Mouse (Mus musculus): ENCODE data around the gene Tomm22.
"Not testable (repeated sequence)": the region's sequence is repeated elsewhere in the genome, so short reads cannot be mapped to it uniquely, and the experiment has no call there.

The Tomm22 gene

GRCm38 (mm10) chr15:79670249-79670971 is at the start of gene Tomm22:
Tomm22 (plus strand) TSS chr15:79670861.
- DNase-seq (ENCODE audit: low read depth, low spot score) = peak; percentile 79

- no peak for DNase-seq (ENCODE audit: low read depth, low spot score)
Measured at GRCm38 (mm10) chr15:79630471-79630870, 40.2 kb upstream of the Tomm22 start.

- DNase-seq (ENCODE audit: low read depth, low spot score) = no peak
Measured at GRCm38 (mm10) chr15:79641135-79641817, 29.4 kb upstream of the Tomm22 start.

DNA sequence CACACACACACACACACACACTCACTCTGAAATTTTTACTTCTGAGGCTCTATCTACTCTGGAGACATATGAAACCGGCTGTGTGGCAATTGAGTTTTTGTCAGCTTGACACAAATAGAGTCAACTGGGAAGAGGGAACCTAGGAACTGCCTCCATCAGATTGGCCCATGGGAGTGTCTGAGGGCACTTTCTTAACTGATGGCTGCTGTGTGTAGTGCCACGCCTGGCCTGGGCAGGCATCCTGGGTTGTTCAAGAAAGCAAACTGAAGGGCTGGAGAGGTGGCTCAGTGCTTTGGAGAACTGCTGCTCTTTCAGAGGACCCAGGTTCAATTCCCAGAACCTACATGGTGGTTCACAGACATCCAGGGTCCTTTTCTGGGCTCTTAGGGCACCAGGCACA is 25.2 kb upstream of the Tomm22 start:
- DNase-seq (ENCODE audit: low read depth, low spot score) = no peak

GRCm38 (mm10) chr15:79648130-79648529 is 22.5 kb upstream of the Tomm22 start:
- no peak for DNase-seq (ENCODE audit: low read depth, low spot score)

DNA sequence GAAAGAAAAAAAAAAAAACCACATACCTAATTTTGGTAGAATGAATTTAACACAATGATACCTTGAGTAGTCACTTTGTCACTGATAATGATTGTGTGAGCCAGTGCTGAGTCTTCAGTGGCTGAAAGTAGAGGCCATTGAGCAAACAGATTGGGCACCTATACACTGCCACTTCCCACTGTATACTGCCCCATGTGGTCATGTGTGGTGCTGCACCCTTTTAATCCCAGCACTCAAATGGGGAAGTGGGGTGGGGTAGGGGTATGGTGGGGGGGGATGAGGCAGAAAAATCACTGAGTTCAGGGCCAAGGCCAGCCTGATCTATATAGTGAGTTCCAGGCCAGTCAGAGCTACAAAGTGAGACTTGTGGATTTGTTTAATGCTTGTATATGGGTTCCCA is 20.1 kb upstream of the Tomm22 start:
- DNase-seq (ENCODE audit: low read depth, low spot score) = no peak

- no peak for DNase-seq (ENCODE audit: low read depth, low spot score)
Measured at GRCm38 (mm10) chr15:79651481-79651880, 19.2 kb upstream of the Tomm22 start.

DNA sequence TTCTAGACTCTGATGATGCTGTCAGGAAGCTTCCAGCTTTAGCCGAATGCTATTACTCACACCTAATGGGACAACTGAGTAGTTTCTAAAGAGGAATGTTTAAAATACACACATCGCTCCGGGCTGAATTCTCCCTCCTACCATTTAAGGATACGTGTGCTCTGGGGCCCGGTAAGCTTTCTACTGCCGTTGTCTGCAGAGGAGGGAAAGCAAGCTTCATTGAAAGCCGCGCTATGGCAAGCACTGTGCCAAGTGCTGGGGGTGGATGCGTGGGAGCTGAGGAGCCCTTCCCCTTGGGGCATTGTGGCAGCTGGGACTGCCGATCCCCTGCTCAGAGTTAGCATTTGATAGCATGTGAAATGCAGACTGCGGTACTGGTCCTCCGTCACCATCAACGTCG is 14.2 kb upstream of the Tomm22 start:
- DNase-seq (ENCODE audit: low read depth, low spot score) = no peak

- DNase-seq (ENCODE audit: low read depth, low spot score) = peak; percentile 80
Measured at GRCm38 (mm10) chr15:79657837-79658530, 12.7 kb upstream of the Tomm22 start.

DNA sequence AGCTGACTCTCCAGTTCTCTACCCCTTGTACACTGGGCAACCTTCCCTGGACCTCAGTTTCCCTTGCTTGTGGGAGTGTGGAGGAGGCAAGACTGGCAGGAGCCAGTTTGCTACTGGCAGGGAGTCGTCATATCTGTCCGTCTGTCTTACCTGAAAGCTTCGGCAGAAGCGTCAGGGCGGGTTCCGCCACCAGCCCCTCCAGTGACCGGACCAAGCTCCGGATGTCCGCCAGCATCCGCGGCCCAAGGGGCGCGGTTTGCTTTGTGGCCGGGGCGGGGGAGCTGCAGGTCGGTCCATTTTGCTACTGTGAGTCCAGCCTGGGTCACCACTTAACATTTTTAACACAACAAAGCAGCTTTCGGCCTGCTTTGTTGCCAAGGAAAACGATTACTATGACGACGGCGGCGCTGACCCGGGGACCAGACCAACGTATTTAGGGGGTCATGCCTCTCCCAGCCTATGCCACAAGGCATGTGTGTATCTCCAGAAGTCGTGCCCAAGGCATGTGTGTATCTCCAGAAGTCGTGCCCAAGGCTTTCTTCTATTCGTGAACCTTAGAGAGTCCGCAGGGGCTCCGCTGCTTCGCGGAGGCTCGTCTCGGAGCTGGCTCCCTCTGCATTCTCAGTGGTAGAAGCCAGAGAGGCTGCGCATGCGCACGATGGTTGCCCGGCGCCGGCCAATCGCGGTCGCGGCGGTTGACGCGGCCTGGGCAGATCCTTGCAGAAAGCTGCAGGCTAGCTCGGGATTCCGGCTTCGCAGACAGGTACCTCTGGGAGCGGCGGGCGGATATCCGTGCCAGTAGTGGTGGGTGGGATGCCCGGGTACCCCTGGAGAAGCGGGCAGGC is 11.9 kb upstream of the Tomm22 start, which contains the start of the genes Fam227a and Cby1:
TSS of gene Fam227a (minus strand) at position 426 of the 845 bp plus-strand sequence.
TSS of gene Cby1 (plus strand) at position 669 of the 845 bp plus-strand sequence.
- peak; percentile 92 for DNase-seq (ENCODE audit: low read depth, low spot score)

- no peak for DNase-seq (ENCODE audit: low read depth, low spot score)
Measured at GRCm38 (mm10) chr15:79661852-79662251, 8.8 kb upstream of the Tomm22 start.

- DNase-seq (ENCODE audit: low read depth, low spot score) = no peak
Measured at GRCm38 (mm10) chr15:79664666-79665065, 6.0 kb upstream of the Tomm22 start.

DNA sequence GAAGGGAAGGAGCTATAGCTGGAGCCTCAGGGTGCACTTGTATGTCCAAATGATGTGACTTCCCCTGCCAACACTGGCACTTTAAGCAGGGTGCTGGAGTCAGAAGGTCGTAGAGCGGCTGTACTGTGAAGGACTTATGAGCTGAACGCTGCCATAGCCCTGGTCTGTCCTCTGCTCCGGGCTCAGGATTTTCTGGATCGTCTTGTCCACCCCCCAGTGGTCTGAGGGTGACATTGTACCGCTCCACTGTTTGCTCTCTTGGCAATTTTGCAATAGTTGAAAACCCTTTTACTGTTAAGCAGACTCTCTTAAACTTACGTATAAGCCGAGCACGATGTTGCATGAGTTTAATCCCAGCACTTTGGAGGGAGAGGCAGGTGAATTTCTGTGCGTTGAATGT is 1.5 kb upstream of the Tomm22 start:
- DNase-seq (ENCODE audit: low read depth, low spot score) = no peak

- no peak for DNase-seq (ENCODE audit: low read depth, low spot score)
Measured at GRCm38 (mm10) chr15:79670972-79671299, 275 bp downstream of the Tomm22 start.

DNA sequence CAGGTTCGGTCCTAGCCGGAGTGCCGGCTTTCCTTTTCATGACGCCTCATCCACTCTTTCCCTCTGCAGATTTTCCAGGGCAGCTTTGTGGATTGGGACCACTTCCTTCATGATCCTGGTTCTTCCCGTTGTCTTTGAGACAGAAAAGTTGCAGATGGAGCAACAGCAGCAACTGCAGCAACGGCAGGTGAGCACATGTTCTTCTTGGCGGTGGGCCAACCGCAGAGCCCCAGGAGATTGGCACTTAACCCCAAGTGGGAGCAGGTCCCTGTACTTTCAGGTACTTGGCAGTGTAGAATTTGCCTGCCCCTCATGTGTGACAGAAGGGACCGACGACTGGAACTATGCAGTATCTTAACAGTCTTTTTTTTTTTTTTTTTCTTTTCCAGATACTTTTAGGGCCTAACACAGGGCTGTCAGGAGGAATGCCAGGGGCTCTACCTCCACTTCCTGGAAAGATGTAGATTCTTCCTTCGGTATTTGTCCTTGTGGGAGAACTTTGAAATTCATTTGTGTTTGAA is 1.2 kb downstream of the Tomm22 start:
- DNase-seq (ENCODE audit: low read depth, low spot score) = not testable (repeated sequence)

DNA sequence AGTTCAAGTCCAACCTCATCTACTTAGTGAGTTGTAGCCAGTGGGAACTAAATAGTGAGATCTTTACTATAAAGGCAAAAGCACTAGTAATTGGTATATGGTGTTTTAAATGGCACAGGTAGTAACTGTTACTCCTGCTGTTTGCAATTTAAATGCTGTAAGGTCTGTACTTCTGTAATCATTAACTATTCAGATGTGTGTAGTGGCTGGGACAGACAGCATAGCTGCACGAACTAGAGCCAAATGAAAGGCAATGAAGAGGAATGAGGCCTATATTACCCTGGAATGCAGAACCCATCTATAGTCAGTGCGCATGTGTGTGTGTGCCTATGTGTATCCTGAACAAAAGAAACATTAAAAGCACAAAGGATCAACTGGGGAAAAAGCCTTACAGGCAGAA is 7.3 kb downstream of the Tomm22 start:
- no peak for DNase-seq (ENCODE audit: low read depth, low spot score)

GRCm38 (mm10) chr15:79681973-79682372 is 11.3 kb downstream of the Tomm22 start:
- no peak for DNase-seq (ENCODE audit: low read depth, low spot score)

- DNase-seq (ENCODE audit: low read depth, low spot score) = no peak
Measured at GRCm38 (mm10) chr15:79683146-79683545, 12.5 kb downstream of the Tomm22 start.

DNA sequence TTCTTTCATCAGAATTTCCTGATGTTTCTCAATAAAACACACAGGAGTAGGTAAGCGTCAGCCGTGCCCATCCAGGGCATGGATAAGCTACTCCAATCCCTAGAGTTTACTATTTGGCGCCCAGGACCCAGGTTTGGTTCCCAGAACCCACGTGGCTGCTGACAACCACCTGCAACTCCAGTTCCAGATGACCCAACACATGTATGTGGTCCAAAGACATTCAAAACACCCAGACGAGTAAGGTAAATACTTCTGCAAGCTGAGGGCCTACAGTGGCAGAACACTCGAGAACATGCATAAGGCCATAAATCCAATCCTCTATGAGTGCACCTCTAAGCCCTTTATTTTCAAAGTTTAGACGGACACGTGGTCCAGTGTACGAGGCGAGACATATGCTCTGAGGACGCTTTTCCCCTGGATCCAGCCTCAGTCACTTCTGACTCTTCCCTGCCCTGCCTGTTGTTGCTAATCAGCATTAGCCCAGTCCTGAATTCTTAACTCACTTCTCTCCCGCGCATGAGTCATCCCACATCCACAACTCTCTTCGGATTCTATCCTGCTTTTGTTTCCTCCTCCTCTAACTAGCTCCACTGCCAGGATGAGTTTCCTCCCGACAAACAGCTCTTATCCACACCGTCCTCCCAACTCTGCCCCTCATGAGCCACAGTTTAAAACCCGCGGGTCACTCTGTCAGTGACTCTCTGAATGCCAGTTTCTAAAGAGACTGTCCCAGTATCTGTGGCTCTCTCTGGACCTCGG is 13.2 kb downstream of the Tomm22 start:
- DNase-seq (ENCODE audit: low read depth, low spot score) = no peak

- no peak for DNase-seq (ENCODE audit: low read depth, low spot score)
Measured at GRCm38 (mm10) chr15:79684616-79685015, 14.0 kb downstream of the Tomm22 start.

All from embryo, embryonic 11.5 days (tissue).